21 mouse cellular contexts compared by ENCODE assay signal in genomic region chr6:83696684-83697083, GRCm38 (mm10). TPM values are rescaled to one million over a fixed set of nuclear protein-coding genes. Genes with fewer than 3 reads are reported as not detected.
"Had no signal": no experiment of that assay in that cellular context is flagged by ENCODE, and none has a peak within 500 bp of the region (broad histone marks: within the 10 kb centered on the region; RNA-seq: fewer than 3 reads in every experiment).

No protein-coding gene starts in this region.

- DNase-seq: kidney, adult 8-10 months; kidney, postnatal 25 days; lung, adult 18-20 months; retina, postnatal 1 day; right cerebral cortex, postnatal 4 days; spleen, adult 18-20 months; thymus, postnatal 4 days had no signal

- H3K4me1 ChIP-seq: midbrain, embryonic 15.5 days; neural tube, embryonic 13.5 days had no signal

- H3K36me3 ChIP-seq: limb, embryonic 13.5 days; midbrain, embryonic 10.5 days; midbrain, embryonic 15.5 days; neural tube, embryonic 13.5 days had no signal

- H3K4me3 ChIP-seq: left cerebral cortex, adult 2 months; limb, embryonic 13.5 days; midbrain, embryonic 10.5 days; midbrain, embryonic 15.5 days; neural tube, embryonic 13.5 days had no signal

- H3K9me3 ChIP-seq: limb, embryonic 13.5 days; midbrain, embryonic 10.5 days; midbrain, embryonic 15.5 days; neural tube, embryonic 13.5 days had no signal

- ATAC-seq: intestine, postnatal 0 days; midbrain, embryonic 15.5 days had no signal

- H3K9ac ChIP-seq: limb, embryonic 13.5 days; liver, embryonic 14.5 days; midbrain, embryonic 15.5 days; neural tube, embryonic 13.5 days had no signal

- H3K27ac ChIP-seq: left cerebral cortex, adult 2 months; limb, embryonic 13.5 days; liver, embryonic 14.5 days; midbrain, embryonic 10.5 days; midbrain, embryonic 15.5 days; neural tube, embryonic 13.5 days had no signal

- H3K4me2 ChIP-seq: limb, embryonic 13.5 days; midbrain, embryonic 15.5 days; neural tube, embryonic 13.5 days had no signal

RNA-seq across cellular contexts. Expression of gene Vax2, which starts 14.4 kb away (rescaled TPM):
- total RNA-seq: layer of hippocampus, postnatal 25 days; left cerebral cortex, adult 2 months; left cerebral cortex, postnatal 25 days; liver, adult 2 months had no signal
- polyA plus RNA-seq: intestine, postnatal 0 days; kidney, embryonic 16.5 days; liver, adult 2 months; liver, embryonic 14.5 days; lung, embryonic 16.5 days; stomach, embryonic 14.5 days; thymus, postnatal 0 days had no signal

RNA-seq across cellular contexts. Expression of gene Cd207, which starts 19.0 kb away (rescaled TPM):
- total RNA-seq: layer of hippocampus, postnatal 25 days; left cerebral cortex, adult 2 months; left cerebral cortex, postnatal 25 days had no signal
- polyA plus RNA-seq: intestine, postnatal 0 days; kidney, embryonic 16.5 days; limb, embryonic 13.5 days; lung, embryonic 16.5 days; midbrain, embryonic 10.5 days; midbrain, embryonic 15.5 days; neural tube, embryonic 13.5 days; stomach, embryonic 14.5 days had no signal

RNA-seq across cellular contexts. Expression of gene Clec4f, which starts 40.7 kb away (rescaled TPM):
- total RNA-seq: layer of hippocampus, postnatal 25 days; left cerebral cortex, adult 2 months; left cerebral cortex, postnatal 25 days had no signal
- polyA plus RNA-seq: limb, embryonic 13.5 days; midbrain, embryonic 10.5 days; midbrain, embryonic 15.5 days; neural tube, embryonic 13.5 days; stomach, embryonic 14.5 days had no signal

RNA-seq across cellular contexts. Expression of gene Atp6v1b1, which starts 46.1 kb away (rescaled TPM):
- total RNA-seq: left cerebral cortex, postnatal 25 days; liver, adult 2 months had no signal
- polyA plus RNA-seq: intestine, postnatal 0 days; limb, embryonic 13.5 days; liver, adult 2 months; midbrain, embryonic 10.5 days; midbrain, embryonic 15.5 days; neural tube, embryonic 13.5 days had no signal
